Mouse (Mus musculus): Measurements from ENCODE around the gene Rab37. TPM values are rescaled to one million over a fixed set of nuclear protein-coding genes. Genes with fewer than 3 reads are reported as not detected.

Gene Rab37
- polyA plus RNA-seq, 1 experiment from 2014 or later, result 3.5 TPM

- Histone ChIP-seq H3K4me3 (no peak overlapping the region), H3K27ac (no peak overlapping the region), H3K27me3 (replicated peaks) (peaks cover 33% of the 10 kb centered on the region), H3K9ac (no peak overlapping the region), H3K36me3 (no peaks in the 10 kb centered on the region), H3K4me1 (peaks cover 19% of the 10 kb centered on the region), H3K9me3 (0 out of 2 replicates have a peak, but pooled peaks cover 4% of the 10 kb centered on the region), H3K4me2 (replicated peaks) (no peak overlapping the region)
- WGBS, result 49% methylated on average over 6 of the region's 6 CpGs
- no peak for ATAC-seq (ENCODE audit: low FRiP score, low read depth)
Observed at GRCm38 (mm10) chr11:115150741-115151254, 59.6 kb downstream of the Rab37 start.

GRCm38 (mm10) chr11:115151755-115152429 is 60.7 kb downstream of the Rab37 start:
- Histone ChIP-seq H3K4me1 (peaks cover 19% of the 10 kb centered on the region), H3K4me3 (peak overlapping the region; percentile 30), H3K9ac (peak overlapping the region; percentile 21; the same call in 1 of the 2 replicates), H3K36me3 (no peaks in the 10 kb centered on the region), H3K27ac (no peak overlapping the region), H3K9me3 (0 out of 2 replicates have a peak, but pooled peaks cover 4% of the 10 kb centered on the region), H3K4me2 (replicated peaks) (peak overlapping the region; percentile 54), H3K27me3 (replicated peaks) (peaks cover 41% of the 10 kb centered on the region)
- ATAC-seq (ENCODE audit: low FRiP score, low read depth), result peak; percentile 49; the same call in 1 of the 2 replicates
- WGBS, result 11% methylated on average over 15 of the region's 15 CpGs

GRCm38 (mm10) chr11:115153088-115153487 is 61.9 kb downstream of the Rab37 start:
- Histone ChIP-seq H3K9ac (no peak overlapping the region), H3K4me1 (peaks cover 23% of the 10 kb centered on the region), H3K27me3 (replicated peaks) (peaks cover 44% of the 10 kb centered on the region), H3K4me2 (replicated peaks) (0 out of 2 replicates have a peak overlapping the region, but pooled peaks have one; percentile 45), H3K27ac (no peak overlapping the region), H3K9me3 (0 out of 2 replicates have a peak, but pooled peaks cover 4% of the 10 kb centered on the region), H3K36me3 (no peaks in the 10 kb centered on the region), H3K4me3 (no peak overlapping the region)
- ATAC-seq (ENCODE audit: low FRiP score, low read depth), result no peak
- WGBS, result 77% methylated on average over 9 of the region's 9 CpGs

- no peaks in the 10 kb centered on the region for H3K36me3 ChIP-seq
- H3K27ac ChIP-seq, result no peak overlapping the region
- peak overlapping the region; percentile 18; the same call in 1 of the 2 replicates for H3K4me3 ChIP-seq
- peak overlapping the region; percentile 45 for H3K4me2 ChIP-seq (replicated peaks)
- WGBS, result 1% methylated on average over 35 of the region's 35 CpGs
- peaks cover 44% of the 10 kb centered on the region for H3K27me3 ChIP-seq (replicated peaks)
- H3K9ac ChIP-seq, result no peak overlapping the region
- peak; percentile 63 for ATAC-seq (ENCODE audit: low FRiP score, low read depth)
- H3K9me3 ChIP-seq, result 0 out of 2 replicates have a peak, but pooled peaks cover 4% of the 10 kb centered on the region
- H3K4me1 ChIP-seq, result peaks cover 24% of the 10 kb centered on the region
Observed at GRCm38 (mm10) chr11:115153699-115154292, 62.6 kb downstream of the Rab37 start.

- Histone ChIP-seq H3K9me3 (no peaks in the 10 kb centered on the region), H3K4me1 (peaks cover 24% of the 10 kb centered on the region), H3K36me3 (no peaks in the 10 kb centered on the region), H3K27ac (no peak overlapping the region), H3K4me2 (replicated peaks) (no peak overlapping the region), H3K9ac (no peak overlapping the region), H3K4me3 (no peak overlapping the region), H3K27me3 (replicated peaks) (peaks cover 44% of the 10 kb centered on the region)
- ATAC-seq (ENCODE audit: low FRiP score, low read depth), result no peak
- WGBS, result 5% methylated on average over 5 of the region's 5 CpGs
Observed at GRCm38 (mm10) chr11:115155053-115155634, 63.9 kb downstream of the Rab37 start.

- Histone ChIP-seq H3K27me3 (replicated peaks) (peaks cover 47% of the 10 kb centered on the region), H3K27ac (no peak overlapping the region)
- WGBS, result 37% methylated on average over 12 of the region's 12 CpGs
Observed at GRCm38 (mm10) chr11:115157933-115158719, 66.9 kb downstream of the Rab37 start.

GRCm38 (mm10) chr11:115160016-115160797 is 69.0 kb downstream of the Rab37 start:
- no peaks in the 10 kb centered on the region for H3K36me3 ChIP-seq
- WGBS, result 53% methylated on average over 11 of the region's 11 CpGs
- H3K27me3 ChIP-seq (replicated peaks), result peaks cover 39% of the 10 kb centered on the region
- no peak overlapping the region for H3K27ac ChIP-seq
- no peak overlapping the region for H3K4me2 ChIP-seq (replicated peaks)
- peaks cover 34% of the 10 kb centered on the region for H3K4me1 ChIP-seq
- no peak overlapping the region for H3K4me3 ChIP-seq
- no peak for ATAC-seq (ENCODE audit: low FRiP score, low read depth)
- no peak overlapping the region for H3K9ac ChIP-seq
- H3K9me3 ChIP-seq, result no peaks in the 10 kb centered on the region

More at GRCm38 (mm10) chr11:115157933-115158719, 66.9 kb downstream of the Rab37 start:
- Histone ChIP-seq H3K36me3 (no peaks in the 10 kb centered on the region), H3K9ac (no peak overlapping the region), H3K4me3 (no peak overlapping the region), H3K4me2 (replicated peaks) (no peak overlapping the region), H3K4me1 (peaks cover 22% of the 10 kb centered on the region), H3K9me3 (no peaks in the 10 kb centered on the region)
- no peak for ATAC-seq (ENCODE audit: low FRiP score, low read depth)

GRCm38 (mm10) chr11:115160883-115161577 is 69.8 kb downstream of the Rab37 start:
- Histone ChIP-seq H3K9me3 (no peaks in the 10 kb centered on the region), H3K27me3 (replicated peaks) (peaks cover 39% of the 10 kb centered on the region), H3K9ac (no peak overlapping the region), H3K36me3 (no peaks in the 10 kb centered on the region), H3K4me1 (peaks cover 36% of the 10 kb centered on the region), H3K4me2 (replicated peaks) (no peak overlapping the region), H3K27ac (no peak overlapping the region), H3K4me3 (no peak overlapping the region)
- ATAC-seq (ENCODE audit: low FRiP score, low read depth), result no peak
- 37% methylated on average over 10 of the region's 10 CpGs for WGBS

GRCm38 (mm10) chr11:115161578-115162204 is 70.5 kb downstream of the Rab37 start:
- Histone ChIP-seq H3K36me3 (no peaks in the 10 kb centered on the region), H3K9ac (no peak overlapping the region), H3K27me3 (replicated peaks) (peaks cover 33% of the 10 kb centered on the region), H3K27ac (no peak overlapping the region), H3K4me3 (no peak overlapping the region), H3K9me3 (no peaks in the 10 kb centered on the region), H3K4me2 (replicated peaks) (no peak overlapping the region), H3K4me1 (peaks cover 36% of the 10 kb centered on the region)
- ATAC-seq (ENCODE audit: low FRiP score, low read depth), result no peak
- 66% methylated on average over 9 of the region's 9 CpGs for WGBS

- no peak overlapping the region for H3K27ac ChIP-seq
- 0 out of 2 replicates have a peak overlapping the region, but pooled peaks have one; percentile 58 for H3K4me3 ChIP-seq
- H3K9ac ChIP-seq, result no peak overlapping the region
- no peaks in the 10 kb centered on the region for H3K9me3 ChIP-seq
- peak overlapping the region; percentile 87 for H3K4me2 ChIP-seq (replicated peaks)
- no peak for ATAC-seq (ENCODE audit: low FRiP score, low read depth)
- H3K36me3 ChIP-seq, result no peaks in the 10 kb centered on the region
- 27% methylated on average over 9 of the region's 9 CpGs for WGBS
- peaks cover 36% of the 10 kb centered on the region for H3K4me1 ChIP-seq
- peaks cover 33% of the 10 kb centered on the region for H3K27me3 ChIP-seq (replicated peaks)
Observed at GRCm38 (mm10) chr11:115162205-115162601, 71.0 kb downstream of the Rab37 start.
